ENCODE assay signal across 8 mouse cellular contexts in the genomic region with DNA sequence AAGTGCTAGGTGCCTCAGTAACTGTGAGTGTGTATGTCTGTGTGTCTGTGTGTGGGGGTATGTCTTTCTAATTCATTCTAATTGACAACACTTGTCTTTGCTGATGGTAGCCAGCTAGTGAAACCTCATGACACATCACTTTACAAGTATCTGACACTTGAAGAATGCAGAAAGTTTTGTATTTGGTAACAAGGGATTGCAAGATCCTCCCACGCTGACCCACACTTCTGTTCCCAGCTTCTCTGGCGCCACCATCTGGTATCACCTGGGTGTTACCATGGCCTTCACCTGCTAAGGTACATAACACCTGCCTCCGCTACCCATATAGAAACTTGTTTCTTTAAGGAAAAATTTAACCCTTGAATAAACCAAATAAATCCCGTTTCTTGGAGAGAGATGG.
DNase-seq lines count a peak whose midpoint lies in the region; ATAC-seq lines count a peak whose summit lies in the region.

No protein-coding gene starts in this region.

- WGBS in kidney, embryonic 14.5 days = 39% methylated on average over 4 of the region's 4 CpGs
- WGBS in liver, embryonic 13.5 days (ENCODE audit: insufficient replicate concordance) = 34% methylated on average over 4 of the region's 4 CpGs

- H3K9me3 ChIP-seq in kidney, embryonic 14.5 days (ENCODE audit: control insufficient read depth, low read length) = no peaks in the 10 kb centered on the region
- no peaks in the 10 kb centered on the region for H3K9me3 ChIP-seq in liver, embryonic 13.5 days (replicated peaks)

- intact Hi-C loops in heart, postnatal 14 days (cut with DNase I) = loop anchor here (1.0 to 5.0 kb wide), 2 partner anchors 106 to 180 kb away; no protein-coding TSS in a partner anchor

- no peak overlapping the region for H3K4me3 ChIP-seq in kidney, embryonic 14.5 days (ENCODE audit: low read length)
- H3K4me3 ChIP-seq in liver, embryonic 13.5 days (replicated peaks) = no peak overlapping the region

- no peaks in the 10 kb centered on the region for H3K36me3 ChIP-seq in kidney, embryonic 14.5 days (ENCODE audit: control insufficient read depth, insufficient read depth, low read length)
- H3K36me3 ChIP-seq in liver, embryonic 13.5 days = no peaks in the 10 kb centered on the region
- H3K36me3 ChIP-seq in splenic B cell, adult 2 months (ENCODE audit: control insufficient read depth, insufficient read depth, low read length, poor library complexity, severe bottlenecking) = no peaks in the 10 kb centered on the region

- ATAC-seq in kidney, embryonic 14.5 days (ENCODE audit: low FRiP score, low TSS enrichment) = no peak
- no peak for ATAC-seq in liver, embryonic 13.5 days (ENCODE audit: low read depth)
- ATAC-seq in activated CD4-positive, CD25-positive, alpha-beta regulatory T cell, adult 4 months = no peak

- no peak overlapping the region for H3K4me2 ChIP-seq in kidney, embryonic 14.5 days (replicated peaks; ENCODE audit: low read depth, low read length)
- no peak overlapping the region for H3K4me2 ChIP-seq in liver, embryonic 13.5 days

- peak; percentile 81 for DNase-seq in kidney, adult 18-20 months
- peak; percentile 76 for DNase-seq in ES-CJ7 (ENCODE audit: low read depth, low spot score)
- peak; percentile 53 for DNase-seq in cerebellum, adult 8-10 months
- peak; percentile 54 to 73 for DNase-seq in heart, postnatal 14 days
- peak; percentile 44 for DNase-seq in liver, embryonic 13.5 days
- DNase-seq in splenic B cell, adult 2 months (ENCODE audit: low read depth, low spot score) = peak; percentile 80

- no peak overlapping the region for H3K27ac ChIP-seq in kidney, embryonic 14.5 days (ENCODE audit: low read depth, low read length)
- H3K27ac ChIP-seq in liver, embryonic 13.5 days = no peak overlapping the region

- H3K9ac ChIP-seq in kidney, embryonic 14.5 days (ENCODE audit: low read depth, low read length) = no peak overlapping the region
- H3K9ac ChIP-seq in liver, embryonic 13.5 days = no peak overlapping the region

- peaks cover 7% of the 10 kb centered on the region for H3K4me1 ChIP-seq in kidney, embryonic 14.5 days (ENCODE audit: control insufficient read depth, insufficient read depth, low read length)
- H3K4me1 ChIP-seq in liver, embryonic 13.5 days (replicated peaks) = peaks cover 30% of the 10 kb centered on the region

- no peaks in the 10 kb centered on the region for H3K27me3 ChIP-seq in kidney, embryonic 14.5 days (ENCODE audit: control insufficient read depth, insufficient read depth, low read length)
- no peaks in the 10 kb centered on the region for H3K27me3 ChIP-seq in liver, embryonic 13.5 days
- no peaks in the 10 kb centered on the region for H3K27me3 ChIP-seq in splenic B cell, adult 2 months (ENCODE audit: control insufficient read depth, insufficient read depth, low read length, poor library complexity, severe bottlenecking)
